8 mouse cellular contexts compared by ENCODE assay signal in the genomic region with DNA sequence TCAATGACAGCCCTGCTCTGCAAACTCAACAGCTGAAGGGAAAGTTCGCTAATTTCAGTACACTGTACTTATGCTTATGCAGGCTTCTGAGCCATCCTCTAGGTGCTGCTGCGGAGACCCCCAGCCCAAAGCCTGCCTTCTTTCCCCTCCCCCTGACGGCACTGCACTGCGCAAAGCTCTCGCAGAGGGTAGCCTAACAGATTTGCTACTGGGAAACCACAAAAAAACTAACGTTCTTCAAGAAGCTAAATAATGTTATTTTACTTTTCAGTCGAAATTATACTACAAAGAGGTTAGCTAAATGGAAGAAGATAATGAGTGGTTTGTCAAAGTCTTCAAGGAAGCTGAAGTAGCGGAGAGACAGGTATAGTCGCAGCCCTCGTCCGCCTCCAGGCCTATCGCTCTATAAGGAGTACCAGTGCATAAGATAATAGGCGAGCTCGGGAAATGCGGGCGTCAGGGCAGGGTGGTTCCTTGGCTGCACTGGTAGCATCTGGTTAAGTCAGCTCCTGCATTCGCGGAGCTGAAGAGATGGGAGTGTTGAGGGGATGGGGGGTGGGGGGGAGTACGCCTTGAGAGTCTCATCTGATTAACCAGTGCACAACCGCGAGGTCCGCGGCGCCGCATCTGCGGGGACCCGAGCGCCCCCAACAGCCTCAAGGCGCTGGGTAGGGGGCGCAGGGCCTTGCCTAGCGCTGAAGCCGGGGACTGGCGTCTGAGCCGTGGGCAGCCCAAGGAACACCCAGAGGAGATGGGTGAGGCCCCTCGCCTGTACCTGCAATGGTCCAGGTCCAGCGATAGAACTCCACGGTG. TPM values are rescaled to one million over a fixed set of nuclear protein-coding genes. Genes with fewer than 3 reads are reported as not detected.
A peak's percentile ranks its signal among the peaks of the same experiment; 100 is the strongest.
DNase-seq lines count a peak whose midpoint lies in the region; ATAC-seq lines count a peak whose summit lies in the region.

No protein-coding gene starts in this region.

- H3K36me3 ChIP-seq in forebrain, embryonic 13.5 days (ENCODE audit: poor library complexity, severe bottlenecking) = no peaks in the 10 kb centered on the region
- H3K36me3 ChIP-seq in midbrain, embryonic 14.5 days (ENCODE audit: control insufficient read depth, insufficient read depth, low read length) = no peaks in the 10 kb centered on the region

- H3K27me3 ChIP-seq in forebrain, embryonic 13.5 days = no peaks in the 10 kb centered on the region
- H3K27me3 ChIP-seq in midbrain, embryonic 14.5 days (ENCODE audit: control insufficient read depth, insufficient read depth, low read length) = no peaks in the 10 kb centered on the region

- peaks cover 41% of the 10 kb centered on the region for H3K4me1 ChIP-seq in forebrain, embryonic 13.5 days
- H3K4me1 ChIP-seq in midbrain, embryonic 14.5 days (ENCODE audit: control insufficient read depth, insufficient read depth, low read length) = peaks cover 28% of the 10 kb centered on the region

- H3K4me2 ChIP-seq in forebrain, embryonic 13.5 days = peak overlapping the region; percentile 80
- H3K4me2 ChIP-seq in midbrain, embryonic 14.5 days (ENCODE audit: low read length) = peak overlapping the region; percentile 66

- no peaks in the 10 kb centered on the region for H3K9me3 ChIP-seq in forebrain, embryonic 13.5 days (replicated peaks)
- H3K9me3 ChIP-seq in midbrain, embryonic 14.5 days (ENCODE audit: control insufficient read depth, low read length) = no peaks in the 10 kb centered on the region

- peak; percentile 20 for DNase-seq in adrenal gland, postnatal 10 days
- no peak for DNase-seq in adrenal gland, adult 8-10 months
- peak; percentile 72 to 78 for DNase-seq in right cerebral cortex, postnatal 10 days (ENCODE audit: low spot score in 2 of 2)
- no peak for DNase-seq in right cerebral cortex, postnatal 36 days (ENCODE audit: low spot score in 2 of 2)
- DNase-seq in kidney, postnatal 4 days = peak; percentile 48 to 57
- peak; percentile 87 for DNase-seq in midbrain, embryonic 14.5 days
- no peak for DNase-seq in urinary bladder, postnatal 36 days (ENCODE audit: low spot score in 2 of 2)

- H3K9ac ChIP-seq in forebrain, embryonic 13.5 days = peak overlapping the region; percentile 89
- peak overlapping the region; percentile 89 for H3K9ac ChIP-seq in midbrain, embryonic 14.5 days (replicated peaks; ENCODE audit: low read length)

- ATAC-seq in forebrain, embryonic 13.5 days = peak; percentile 88
- peak; percentile 83 for ATAC-seq in midbrain, embryonic 14.5 days (ENCODE audit: low FRiP score, low TSS enrichment)

- H3K4me3 ChIP-seq in forebrain, embryonic 13.5 days = peak overlapping the region; percentile 82
- H3K4me3 ChIP-seq in midbrain, embryonic 14.5 days (replicated peaks; ENCODE audit: low read depth, low read length) = peak overlapping the region; percentile 90

- WGBS in forebrain, embryonic 13.5 days = under 1% methylated on average over 37 of the region's 37 CpGs
- 1% methylated on average over 37 of the region's 37 CpGs for WGBS in midbrain, embryonic 14.5 days

- peak overlapping the region; percentile 94 for H3K27ac ChIP-seq in forebrain, embryonic 13.5 days
- peak overlapping the region; percentile 97 for H3K27ac ChIP-seq in midbrain, embryonic 14.5 days (replicated peaks; ENCODE audit: low read depth, low read length)

RNA-seq across cellular contexts. Expression of gene Elovl4, which starts 0.7 kb away (rescaled TPM):
- total RNA-seq in adrenal gland, postnatal 10 days (2021) = 1 to 10 TPM; 1.8 to 2.2 TPM
- 1 to 10 TPM in 3 of 4 experiments, under 1 TPM in 1; 0.86 to 1.7 (median 1.4) TPM for total RNA-seq in adrenal gland, adult 8-10 months (2022)
- polyA plus RNA-seq in forebrain, embryonic 13.5 days (2015; fragmentation: Nextera tagmentation; extraction: Ambion mirVana) = 49.1 and 55.2 TPM in 2 replicates
- polyA plus RNA-seq in midbrain, embryonic 14.5 days (2014; fragmentation: Nextera tagmentation; extraction: Ambion mirVana) = 93.5 and 95.0 TPM in 2 replicates

RNA-seq across cellular contexts. Expression of gene Ttk, which starts 29.1 kb away (rescaled TPM):
- 1 to 10 TPM; 8.1 to 8.8 TPM for total RNA-seq in adrenal gland, postnatal 10 days (2021)
- 1 to 10 TPM in 2 of 4 experiments, under 1 TPM in 2; 0.54 to 3.2 (median 1.1) TPM for total RNA-seq in adrenal gland, adult 8-10 months (2022)
- 33.8 and 35.8 TPM in 2 replicates for polyA plus RNA-seq in forebrain, embryonic 13.5 days (2015; fragmentation: Nextera tagmentation; extraction: Ambion mirVana)
- 2.9 and 7.3 TPM in 2 replicates for polyA plus RNA-seq in midbrain, embryonic 14.5 days (2014; fragmentation: Nextera tagmentation; extraction: Ambion mirVana)

Comparison
In these comparisons a context has a peak if more than half of its experiments do, and no peak if none do; other contexts are left out.
1. DNase-seq: peak in adrenal gland, postnatal 10 days (single experiment), right cerebral cortex, postnatal 10 days (2 of 2), kidney, postnatal 4 days (2 of 2) and midbrain, embryonic 14.5 days (single experiment); none in adrenal gland, adult 8-10 months (single experiment), right cerebral cortex, postnatal 36 days (0 of 2) and urinary bladder, postnatal 36 days (0 of 2).